Mouse (Mus musculus) cerebellum, adult 9-10 months (tissue): ENCODE measurements at regions not wholly inside any gene's neighbourhood (a gene's known extent, or its start where the extent isn't known, plus 50 kb on each side); places are given as distances from the start of the nearest gene placed in this dataset.

Experiments used
- DNase-seq: peaks from one replicate; pipeline ENCODE4 v3.0.0; 2022

DNA sequence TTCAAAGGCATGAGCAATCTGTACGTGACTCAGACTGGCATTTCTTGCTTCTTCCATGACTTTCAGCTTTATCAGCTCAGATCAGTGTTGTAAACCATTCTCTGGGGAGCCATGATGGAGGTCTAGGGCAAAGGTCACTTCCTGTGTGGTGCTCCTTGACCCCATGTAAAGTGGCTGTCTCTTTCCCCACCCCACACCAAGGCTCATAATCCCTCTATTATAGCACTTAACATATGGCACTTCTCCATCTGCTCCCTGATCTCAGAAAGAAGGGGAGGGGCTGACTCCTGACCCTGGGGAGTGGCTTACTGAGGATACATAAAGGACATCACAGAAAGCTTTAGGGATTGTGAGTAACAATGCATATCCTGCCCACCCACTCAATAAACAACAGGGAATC lies 623.1 kb downstream of the Efnb2 start:
- DNase-seq: no peak

DNA sequence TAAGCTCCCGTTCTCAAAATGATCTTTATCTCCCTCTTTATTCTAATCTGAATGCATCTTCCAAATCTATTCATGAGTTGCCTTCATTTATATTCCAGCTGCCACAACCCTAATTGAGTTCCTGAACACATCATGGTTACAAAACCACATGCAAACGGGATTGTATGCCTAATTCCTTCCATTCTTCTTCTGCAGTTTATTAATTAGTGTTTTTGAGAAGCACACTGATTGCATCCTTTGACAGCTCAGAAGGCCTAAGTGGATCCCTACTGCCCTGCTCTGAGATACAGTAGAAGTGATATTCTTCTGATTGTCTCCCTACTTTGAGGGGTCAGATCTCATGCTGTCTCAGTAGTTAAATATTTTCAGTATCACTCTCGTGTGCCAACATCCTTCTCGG lies 649.9 kb downstream of the Efnb2 start:
- DNase-seq: no peak

DNA sequence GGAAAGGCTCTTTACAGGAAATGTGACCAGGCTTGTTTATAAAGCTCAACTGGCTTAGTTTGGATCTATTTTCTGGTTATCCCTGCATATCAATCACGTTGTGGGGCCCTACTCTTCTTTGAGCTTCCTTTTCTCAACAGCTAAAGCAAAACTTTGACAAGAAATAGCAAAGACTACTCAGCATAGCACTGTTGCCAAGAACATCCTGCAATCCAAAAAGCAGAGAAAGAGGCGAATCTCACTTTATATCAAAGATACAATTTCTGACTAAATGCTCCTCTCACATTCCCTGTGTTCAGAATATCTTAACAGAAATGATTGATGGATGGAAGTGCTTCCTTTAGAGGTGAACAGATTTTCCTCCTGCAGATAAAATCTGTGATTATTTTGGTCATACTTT lies 666.1 kb downstream of the Efnb2 start:
- DNase-seq: no peak

DNA sequence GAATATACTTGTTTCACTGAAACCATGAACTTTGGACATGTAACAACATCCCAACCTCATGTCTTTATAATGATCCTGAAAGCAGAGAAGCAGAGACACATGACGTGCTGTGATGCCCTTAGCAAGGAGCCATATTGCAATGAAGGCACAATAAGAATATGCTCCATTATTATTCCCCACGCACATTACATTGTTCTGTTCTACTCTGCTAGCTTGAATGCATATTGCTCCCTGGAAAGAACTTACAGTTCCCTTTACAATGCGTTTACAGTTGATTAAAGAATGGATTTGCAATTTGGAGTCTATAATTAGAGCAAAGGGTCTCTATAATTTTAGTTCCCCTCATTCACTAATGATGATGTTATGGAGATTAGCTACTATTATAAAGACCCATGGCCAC lies 672.2 kb downstream of the Efnb2 start:
- no peak for DNase-seq

DNA sequence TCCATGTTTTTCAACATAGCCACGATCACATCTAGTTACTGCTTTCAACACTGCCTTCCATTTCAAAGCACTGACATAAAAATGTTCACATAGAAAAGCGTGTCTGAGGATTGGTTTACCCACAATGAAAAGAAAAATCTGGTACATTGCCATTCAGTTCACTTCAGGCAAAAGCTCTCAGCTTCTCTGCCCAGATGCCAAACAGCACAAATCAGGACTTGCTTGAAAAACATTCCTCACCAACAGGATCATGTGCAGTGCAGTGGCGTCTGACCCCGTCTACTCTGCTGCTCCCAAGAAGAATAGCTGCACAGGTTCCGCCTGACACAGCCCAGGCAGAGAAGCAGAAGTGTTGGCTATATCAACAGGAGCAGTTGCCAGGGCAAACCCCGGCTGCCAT lies 684.0 kb downstream of the Efnb2 start:
- no peak for DNase-seq

DNA sequence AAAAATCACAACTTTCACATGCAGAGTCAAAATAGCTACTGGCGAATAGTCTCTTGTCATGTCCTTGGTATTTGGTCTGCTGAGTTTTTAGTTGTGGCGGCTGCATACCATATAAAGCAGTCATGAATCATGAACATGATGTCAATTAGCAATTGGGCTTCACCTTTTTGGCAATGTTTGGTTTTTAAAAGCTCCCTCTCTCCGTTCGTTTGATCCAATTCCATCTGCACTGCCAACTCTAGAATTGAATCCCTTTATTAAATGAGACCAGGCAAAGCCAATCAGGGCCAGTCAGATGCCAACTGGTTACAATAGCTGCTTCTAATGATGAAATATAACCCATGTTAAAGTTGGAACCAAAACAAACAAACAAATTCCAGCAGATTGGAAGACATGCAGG lies 687.3 kb downstream of the Efnb2 start:
- DNase-seq: no peak

DNA sequence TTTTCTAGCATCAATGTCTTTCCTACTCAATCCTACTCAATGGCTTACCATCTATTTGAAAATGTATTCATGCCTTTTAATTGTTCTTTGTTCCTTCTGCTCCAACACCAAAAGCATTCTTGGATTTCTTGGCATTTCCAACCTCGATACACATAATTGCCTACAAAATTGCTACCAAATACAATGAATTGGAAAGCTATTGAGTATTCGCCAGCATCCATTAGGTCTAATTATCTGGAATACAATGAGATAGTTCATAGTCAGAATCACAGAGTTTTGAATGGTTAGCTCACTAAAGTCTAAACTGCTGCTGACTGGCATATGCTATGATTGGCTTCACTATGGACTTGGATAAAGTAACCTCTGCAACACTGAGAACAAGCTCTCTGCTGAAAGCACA lies 696.8 kb downstream of the Efnb2 start:
- DNase-seq: no peak

DNA sequence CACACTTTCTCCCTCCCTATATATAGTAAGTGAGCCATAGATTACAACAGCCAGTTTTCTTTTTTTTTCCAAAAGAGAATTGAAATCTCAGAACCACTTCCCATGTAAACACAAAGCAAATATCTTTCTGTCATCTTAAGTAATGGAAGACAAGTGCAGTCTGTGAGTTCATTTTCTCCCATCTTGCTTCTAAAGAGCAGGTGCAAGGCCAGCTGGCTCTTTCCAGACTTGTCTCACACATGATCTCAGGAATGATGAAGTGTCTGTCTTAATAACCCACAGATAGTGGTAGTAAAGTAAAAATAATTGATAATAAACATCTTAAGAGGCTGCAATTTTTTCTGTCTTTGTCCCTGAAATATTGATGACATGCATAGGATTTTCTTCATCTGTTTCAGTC lies 704.3 kb downstream of the Efnb2 start:
- DNase-seq: no peak

DNA sequence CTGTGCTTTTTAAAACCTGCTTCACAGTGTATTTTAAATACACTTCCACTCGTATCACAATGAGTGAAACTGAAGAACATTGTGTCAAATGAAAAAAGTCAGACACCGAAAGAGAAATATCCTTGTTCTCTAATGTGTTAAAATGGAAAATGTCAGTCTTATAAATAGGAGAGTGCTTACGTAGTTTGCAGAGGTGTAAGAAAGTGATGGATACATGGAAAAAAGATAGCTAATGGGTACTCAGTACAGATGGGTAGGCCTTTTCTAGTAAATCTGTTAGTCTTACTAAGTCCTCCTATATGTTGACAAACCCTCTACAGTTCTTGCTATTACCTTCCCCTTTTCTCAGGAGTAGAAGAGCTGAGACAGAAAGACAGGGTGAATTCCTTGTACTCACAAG lies 706.2 kb downstream of the Efnb2 start:
- no peak for DNase-seq

DNA sequence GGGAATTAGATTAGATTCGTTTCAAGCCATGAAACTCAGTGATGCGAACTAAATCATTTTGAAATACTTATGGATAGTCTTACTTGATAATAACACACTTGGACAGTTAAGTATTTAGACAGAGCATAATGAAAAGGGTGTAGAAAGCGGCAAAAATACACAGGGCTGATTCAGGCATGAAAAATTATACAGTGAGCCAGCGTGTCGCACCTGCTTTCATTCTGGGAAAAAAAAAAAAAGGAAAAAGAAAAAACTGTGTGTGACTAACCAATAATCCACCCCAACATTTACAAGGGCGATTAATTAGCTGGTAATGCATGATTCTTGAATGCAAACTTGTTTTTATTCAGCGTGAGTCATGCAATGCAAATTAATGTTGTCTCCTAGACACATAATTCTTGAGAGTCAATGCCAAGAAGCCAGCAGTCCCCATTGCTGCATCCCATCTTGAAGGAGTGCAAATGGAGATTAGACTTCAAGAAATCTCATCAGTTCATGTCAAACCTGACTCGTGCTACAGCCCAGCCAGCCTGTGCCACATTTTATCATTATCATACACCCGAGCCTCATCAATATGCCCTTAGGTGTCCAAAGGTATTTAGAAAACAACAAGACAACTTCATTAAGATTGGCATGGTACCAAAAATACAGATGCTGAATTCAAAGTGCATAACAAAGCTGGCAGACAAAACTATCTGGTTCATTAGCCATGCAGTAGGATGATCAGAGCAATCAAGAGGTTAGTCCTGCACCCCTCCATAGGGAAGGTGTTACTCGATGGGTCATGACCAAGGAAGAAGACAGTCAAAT lies 714.9 kb downstream of the Efnb2 start:
- no peak for DNase-seq

DNA sequence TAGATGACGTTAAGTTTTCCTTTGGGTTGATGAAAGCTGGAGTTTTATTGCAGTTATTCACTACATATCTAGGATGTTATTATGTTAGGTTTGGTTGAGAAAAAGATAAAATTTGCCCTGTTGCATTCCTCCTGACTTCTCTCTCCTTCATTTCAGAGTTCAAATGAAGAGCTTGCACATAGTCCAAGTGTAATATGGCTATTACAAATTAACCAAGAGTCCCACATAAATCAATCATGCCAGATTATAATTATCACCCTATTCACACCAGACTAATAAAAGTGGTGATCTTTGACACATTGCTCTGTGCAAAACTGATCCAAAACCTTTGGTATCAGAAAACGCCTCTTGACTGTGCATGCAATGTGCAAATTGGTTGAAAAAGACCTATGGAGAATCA lies 724.4 kb downstream of the Efnb2 start:
- no peak for DNase-seq

DNA sequence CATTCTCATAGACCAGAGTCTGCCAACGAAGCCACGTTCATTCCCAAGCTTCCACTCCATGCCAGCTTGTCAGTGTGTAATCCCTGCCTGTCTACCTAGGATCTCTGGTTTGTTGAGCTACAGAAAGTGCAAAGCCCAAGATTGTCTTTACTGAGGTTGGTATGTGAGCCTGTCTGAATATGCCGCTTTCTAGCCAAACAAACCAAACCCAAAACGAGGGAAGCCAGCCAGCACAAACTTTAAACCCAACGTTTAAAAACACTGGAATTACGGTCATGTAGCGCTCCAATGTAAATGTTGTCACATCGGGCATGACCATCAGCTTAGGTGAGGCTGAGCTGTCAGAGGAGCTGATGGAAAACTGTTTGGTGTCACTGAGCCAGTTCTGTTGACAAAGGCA lies 741.6 kb downstream of the Efnb2 start:
- no peak for DNase-seq

DNA sequence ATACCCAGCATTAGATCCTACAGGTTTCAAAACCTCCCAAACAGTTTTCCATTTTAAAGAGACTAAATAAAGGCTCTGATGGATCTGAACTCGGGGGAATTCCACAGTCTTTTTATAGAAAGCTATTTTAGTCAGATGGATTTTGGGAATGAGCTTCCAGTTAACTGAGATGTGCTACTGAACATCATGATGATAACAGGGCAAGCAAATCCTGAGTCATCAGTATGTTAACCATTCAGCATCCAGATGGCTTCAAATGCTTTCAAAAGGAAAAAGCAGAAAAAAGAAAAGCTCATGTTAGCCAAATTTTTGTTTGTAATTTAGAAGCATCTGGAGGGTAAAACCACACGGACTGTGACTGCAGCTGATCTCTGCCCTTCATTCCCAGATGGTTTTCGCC lies 766.7 kb downstream of the Efnb2 start:
- DNase-seq: no peak

DNA sequence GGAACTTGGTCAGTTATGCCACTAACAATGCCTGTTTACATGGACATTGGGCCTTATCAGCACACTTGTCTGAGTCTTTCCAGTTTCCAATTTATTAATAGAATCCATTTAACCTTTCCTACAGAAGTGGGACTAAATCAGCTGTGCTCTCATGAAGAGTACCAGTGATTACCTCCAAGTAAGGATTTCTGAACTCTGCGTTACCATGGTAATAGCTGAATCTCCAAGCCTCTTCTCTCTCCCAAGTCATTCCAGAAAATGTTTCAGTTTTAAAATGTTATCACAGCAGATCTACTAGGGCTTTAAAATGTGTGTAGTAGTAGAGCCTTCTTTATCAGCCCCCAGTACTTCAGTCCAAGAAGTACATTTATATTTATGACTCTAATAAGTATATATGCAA lies 807.9 kb downstream of the Efnb2 start:
- no peak for DNase-seq

DNA sequence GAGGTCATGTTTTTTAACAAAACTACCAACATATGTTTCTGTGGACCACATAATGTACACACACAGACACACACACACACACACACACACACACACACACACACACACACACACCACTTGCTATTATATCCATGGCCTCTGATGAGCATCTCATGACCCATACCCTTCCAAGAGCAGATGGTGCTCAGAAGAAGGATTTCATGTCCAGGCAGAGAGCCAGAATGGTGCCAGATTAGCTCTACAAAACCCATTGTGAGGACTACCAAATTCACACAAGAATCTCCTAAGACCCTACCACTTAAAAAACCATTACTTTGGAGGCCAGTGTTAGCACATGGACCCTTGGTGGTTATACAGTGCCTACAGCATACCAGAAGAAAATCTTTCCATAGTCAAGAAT lies 810.5 kb downstream of the Efnb2 start:
- DNase-seq: no peak

DNA sequence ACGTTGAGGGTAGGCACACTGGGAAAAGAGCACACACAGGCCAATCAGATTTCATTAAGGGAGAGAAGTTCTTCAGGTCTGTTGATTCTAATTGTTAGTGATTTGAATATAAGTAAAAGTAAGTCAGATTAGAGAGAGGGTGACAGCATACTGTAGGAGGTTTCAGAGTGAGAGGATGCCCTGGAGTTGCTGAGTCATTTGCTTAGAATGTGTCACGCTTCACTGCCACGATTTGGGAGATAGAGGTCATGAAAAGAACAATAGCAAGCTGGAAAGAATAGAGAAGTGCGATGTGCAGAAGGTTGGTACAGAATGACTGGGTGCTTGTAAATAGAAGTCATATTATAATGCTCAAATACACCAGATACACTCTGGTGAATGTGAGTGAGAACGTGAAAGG lies 829.1 kb downstream of the Efnb2 start:
- DNase-seq: no peak

DNA sequence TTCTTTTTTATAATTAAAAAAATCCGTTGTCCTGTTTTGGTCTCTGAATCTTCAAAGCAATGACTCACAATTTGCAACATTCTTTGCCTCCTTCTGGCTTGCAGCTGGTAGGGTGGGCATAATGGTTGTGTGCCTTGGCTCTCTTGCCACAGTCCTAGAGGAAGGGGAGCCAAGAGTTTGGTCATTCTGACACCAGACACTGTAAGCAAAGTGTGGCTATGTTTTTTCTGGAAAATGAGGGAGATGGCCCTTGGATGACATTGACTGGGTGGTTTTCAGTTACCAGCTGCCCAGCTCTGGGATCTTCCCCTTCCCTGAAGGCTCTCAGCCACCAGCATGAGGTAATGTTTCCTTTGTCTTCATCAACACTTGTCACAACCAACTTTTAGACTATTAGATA lies 833.2 kb downstream of the Efnb2 start:
- no peak for DNase-seq

DNA sequence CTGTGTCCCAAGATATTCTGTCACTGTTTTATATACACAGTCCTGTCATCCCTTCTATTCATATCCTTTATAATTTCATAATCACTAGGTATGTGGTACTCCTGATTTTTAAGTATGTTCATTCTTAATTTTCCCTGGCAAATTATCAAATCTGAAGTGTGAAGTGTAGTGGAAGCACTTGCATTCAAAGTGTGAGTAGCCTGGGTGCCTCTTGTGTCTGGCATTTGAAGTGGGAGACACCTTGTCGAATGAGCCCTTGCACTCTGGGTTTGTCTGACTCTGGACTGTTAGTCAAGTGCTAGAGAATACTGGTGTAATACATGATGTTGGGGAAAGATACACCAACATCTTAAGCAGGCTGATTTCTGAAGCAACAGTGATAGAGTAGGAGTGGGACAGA lies 852.6 kb downstream of the Efnb2 start:
- no peak for DNase-seq

DNA sequence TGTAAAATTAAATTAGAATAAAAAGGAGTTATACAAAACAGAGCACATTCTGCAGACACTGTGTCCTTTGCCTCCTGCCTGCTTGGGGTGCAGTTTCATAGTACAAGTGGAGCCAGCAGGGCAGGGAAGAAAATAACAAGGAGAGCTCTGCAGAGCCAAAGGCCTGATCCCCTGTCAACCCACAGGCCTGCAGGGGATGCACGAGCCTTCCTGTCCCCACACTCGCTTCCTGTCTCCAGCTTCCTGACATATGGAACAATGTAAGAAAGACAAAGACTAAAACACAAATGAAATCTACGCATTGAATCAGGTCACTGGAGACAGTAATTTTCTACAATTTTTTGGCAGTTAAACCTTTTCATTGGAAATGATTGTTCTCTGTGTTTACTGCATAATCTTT lies 861.8 kb downstream of the Efnb2 start:
- no peak for DNase-seq

DNA sequence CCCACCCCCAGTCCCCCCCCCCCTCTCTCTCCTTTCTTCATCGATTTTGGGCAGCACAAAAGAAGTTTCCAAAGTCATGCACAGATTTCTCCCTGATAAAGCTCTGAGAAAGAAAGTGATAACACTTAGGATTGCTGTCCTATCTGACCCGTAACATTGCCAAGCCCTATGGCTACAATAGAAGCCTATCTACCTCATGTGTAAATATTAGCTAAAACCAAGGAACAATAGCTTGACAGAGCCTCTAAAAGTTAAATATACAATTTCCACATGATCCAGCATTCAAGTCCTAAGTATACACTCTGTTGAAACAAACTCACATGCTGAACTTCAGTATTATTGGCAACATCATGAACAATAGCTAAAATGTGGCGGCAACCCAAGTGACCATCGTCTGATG lies 864.9 kb downstream of the Efnb2 start:
- no peak for DNase-seq

DNA sequence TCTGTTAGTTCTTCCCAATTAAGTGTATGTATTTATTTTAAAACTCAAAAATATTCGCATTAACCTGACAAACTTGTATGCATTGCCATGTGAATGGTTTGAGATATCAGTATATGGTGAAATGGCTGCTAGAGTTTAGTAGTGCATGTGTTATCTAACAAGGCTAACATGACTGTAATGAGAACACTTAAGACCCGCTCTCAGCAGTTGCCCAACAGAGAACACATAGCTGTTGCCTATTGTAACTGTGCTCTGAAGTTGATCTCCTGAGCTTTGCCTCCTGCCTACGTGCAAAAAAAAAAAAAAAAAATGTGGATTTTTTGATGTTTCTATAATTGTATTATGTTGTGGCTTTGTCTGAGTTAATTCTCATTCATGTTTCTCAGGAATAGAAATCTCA lies 897.2 kb downstream of the Efnb2 start:
- DNase-seq: no peak

DNA sequence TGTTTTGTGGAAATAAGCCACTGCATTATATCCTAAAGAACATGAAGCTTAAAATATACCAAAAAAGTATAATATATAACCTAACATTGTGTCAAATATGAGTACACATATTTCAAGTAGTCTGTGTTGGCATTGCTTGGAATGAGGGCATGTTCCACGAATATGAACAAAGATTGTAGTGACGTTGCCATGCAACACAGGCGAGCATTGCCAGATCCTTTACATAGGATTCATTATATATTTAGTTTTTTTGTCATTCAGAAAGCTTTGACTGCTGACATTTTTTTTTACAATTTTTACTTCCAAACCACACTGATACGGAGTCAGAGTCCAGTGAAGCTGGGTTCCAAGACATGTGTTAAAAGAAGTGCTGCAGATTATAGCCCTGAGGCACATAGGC lies 900.1 kb downstream of the Efnb2 start:
- DNase-seq: no peak

DNA sequence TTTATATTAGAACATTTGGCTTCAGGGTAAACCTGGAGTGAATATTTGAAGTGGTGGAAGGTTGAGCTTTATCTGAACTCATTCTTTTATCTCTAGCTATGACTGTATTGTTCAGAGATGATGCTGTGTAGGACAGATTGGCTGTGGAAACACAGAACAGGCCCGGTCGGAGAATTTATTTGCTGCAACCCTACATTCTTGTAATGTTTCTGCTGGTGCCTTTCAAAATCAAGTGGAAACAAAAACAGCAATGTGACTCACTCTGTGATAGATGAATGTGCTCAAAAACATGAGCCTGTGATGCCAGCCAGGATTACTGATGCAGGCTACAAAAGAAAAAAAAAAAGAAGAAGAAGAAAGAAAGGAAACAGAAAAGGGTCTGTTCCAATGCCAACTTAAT lies 928.3 kb downstream of the Efnb2 start:
- no peak for DNase-seq

DNA sequence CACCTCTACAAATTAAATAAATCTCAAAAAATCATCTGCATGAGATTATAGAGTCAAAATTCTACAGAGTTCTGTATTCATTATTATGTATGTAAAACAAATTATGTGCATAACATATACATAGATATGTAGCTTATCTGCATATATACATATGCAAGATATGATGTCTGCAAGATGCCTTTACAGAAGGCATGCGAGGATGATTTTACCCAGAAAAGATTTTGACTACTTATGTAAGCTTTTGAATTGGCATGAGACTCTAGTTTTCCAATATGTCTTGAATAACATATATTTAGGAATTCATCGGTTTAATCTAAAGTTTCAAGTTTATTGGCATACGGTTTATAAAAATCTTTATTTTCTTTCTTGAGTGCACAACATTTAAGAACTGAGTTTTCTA lies 939.2 kb downstream of the Efnb2 start:
- no peak for DNase-seq

DNA sequence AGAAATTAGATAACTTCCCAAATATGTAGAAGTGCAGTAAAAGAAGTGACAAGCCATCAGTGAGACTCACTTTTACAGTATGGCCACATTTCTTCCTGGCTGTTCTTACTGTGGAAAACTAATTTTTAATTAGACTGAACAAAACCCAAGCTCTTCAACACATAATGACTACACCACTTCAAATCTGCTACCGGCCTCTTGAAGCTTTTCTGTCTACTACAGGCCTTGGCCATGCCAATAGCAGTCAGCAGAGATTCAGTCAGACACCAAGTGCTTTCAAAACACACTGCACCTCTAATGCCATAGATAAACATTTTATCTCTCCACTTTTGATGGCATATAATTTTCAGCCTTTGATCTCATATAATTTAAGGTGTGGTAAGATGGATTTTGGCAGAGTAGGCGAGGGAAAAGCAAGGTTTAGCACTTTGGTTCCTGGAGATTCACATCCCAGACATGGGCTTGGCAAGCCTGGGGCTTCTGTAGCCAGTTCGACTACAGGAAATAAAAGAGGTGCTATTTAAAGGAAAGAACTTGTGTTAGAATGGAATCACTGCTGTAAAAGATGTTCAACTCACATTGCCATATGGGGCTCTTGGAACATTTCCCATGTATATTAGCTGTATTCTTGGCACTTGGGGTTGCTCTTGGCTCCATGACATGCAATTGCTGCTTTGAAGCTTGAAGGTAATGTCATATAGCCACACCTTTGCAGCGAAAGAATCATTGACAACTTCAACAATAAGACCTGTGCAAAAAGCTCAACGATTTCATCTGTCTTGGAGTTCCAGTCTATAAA lies 941.9 kb downstream of the Efnb2 start:
- DNase-seq: peak; percentile 2
